Mouse (Mus musculus): ENCODE results near the gene 4930402K13Rik.

DNA sequence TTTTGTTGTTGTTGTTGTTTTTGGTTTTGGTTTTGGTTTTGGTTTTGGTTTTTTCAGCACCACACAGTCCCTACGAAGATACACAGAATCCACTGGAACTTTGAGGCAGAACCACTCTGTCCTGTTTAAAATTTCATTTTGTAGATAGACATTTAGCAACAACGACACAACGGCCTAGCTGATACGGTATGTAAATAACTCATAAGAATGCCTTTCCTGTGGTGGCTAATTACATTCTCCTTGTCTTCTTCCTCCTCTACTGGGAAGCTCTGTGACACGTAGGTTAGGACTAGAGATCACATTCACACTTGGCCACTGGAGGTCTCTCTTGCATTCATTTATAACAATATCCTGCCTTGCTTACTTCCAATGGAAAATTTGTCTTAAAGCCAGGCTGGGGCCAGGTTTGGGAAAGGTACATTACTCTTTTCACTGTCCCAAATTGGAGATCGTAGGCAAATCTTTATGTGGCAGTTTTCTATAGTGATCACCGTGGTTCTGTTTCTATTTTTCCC is 24.0 kb downstream of the 4930402K13Rik start:
- no peak for TF ChIP-seq POLR2A (IDR thresholded peaks at IDR 0.05; ENCODE audit: low read depth, low read length)
- TF ChIP-seq CTCF (IDR thresholded peaks at IDR 0.05; ENCODE audit: extremely low read depth, insufficient read depth, insufficient read length, insufficient replicate concordance): no peak

Measured in spleen, adult 2 months (tissue).